Mouse (Mus musculus) adipose tissue, adult 10 weeks (tissue): ENCODE results near the gene Robo3. TPM values are rescaled to one million over a fixed set of nuclear protein-coding genes. Genes with fewer than 3 reads are reported as not detected.

ENCODE experiments used
- polyA plus RNA-seq: library from polyadenylated mRNA; stranded (reverse); fragments of 350-450 nt; fragmentation: Illumina TruSeq; extraction: RNeasy Lipid Tissue Mini Kit (QIAGEN cat#74804); gene quantifications from one replicate; pipeline ENCODE4 v1.2.3, GENCODE M21; 2014; ENCODE audit warnings: low read depth, low replicate concordance

Robo3 gene
- 0.20 TPM for polyA plus RNA-seq

DNA sequence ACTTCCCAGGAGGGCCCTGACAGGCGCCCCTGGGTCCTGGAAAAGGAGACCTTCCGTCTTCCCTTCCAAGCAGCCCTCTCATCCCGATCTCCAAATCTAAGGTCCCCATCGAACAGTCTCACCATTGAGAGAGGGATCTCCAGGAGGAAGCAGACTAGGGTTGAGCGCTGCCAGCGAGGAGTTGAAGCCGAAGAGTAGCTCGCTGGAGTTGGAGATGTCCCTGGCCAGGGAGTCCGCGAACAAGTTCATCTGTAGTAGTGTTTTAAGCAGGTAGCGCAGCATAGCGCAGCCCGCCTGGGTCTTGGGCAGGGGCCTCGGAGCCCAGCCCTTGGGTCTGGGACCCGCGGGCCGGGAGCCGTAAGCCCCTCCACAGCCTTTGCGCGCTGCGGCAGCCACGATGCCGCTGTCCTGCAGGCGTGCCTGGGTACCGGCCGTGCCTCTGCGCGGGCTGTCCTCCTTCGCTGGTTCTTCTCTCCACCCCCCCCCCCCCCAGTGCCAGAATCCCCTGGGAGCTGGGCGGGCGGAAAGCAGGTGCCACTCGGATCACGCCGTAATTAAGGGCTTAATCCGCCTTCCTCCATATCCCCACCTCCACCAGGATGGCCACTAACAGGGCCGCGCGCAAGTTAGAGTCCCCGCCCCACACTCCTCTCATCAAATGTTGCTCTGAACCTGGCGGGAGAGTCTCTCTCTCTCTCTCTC, at the start of gene Robo3:
TSS of gene Robo3 (minus strand) at position 527 of the 702 bp plus-strand sequence.

DNA sequence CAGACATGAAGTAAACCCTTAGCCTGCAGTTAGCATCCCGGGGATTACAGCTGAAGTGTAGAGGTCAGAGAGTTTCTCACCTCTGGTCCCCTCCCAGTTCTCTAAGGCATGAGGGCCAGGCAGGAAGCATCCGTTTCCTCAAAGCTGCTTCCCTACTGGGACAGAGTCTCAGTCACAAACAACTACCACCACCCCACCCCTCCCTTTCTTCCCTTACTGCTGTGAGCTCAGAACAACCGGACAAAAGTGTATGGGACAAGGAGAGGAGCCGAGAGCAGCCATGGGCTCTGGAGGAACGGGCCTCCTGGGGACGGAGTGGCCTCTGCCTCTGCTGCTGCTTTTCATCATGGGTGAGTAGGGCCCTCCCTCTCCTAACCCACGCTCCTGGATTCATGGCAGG, 31.2 kb downstream of the Robo3 start, which contains the start of gene Robo4:
TSS of gene Robo4 (plus strand) at position 96 of the 400 bp plus-strand sequence.

DNA sequence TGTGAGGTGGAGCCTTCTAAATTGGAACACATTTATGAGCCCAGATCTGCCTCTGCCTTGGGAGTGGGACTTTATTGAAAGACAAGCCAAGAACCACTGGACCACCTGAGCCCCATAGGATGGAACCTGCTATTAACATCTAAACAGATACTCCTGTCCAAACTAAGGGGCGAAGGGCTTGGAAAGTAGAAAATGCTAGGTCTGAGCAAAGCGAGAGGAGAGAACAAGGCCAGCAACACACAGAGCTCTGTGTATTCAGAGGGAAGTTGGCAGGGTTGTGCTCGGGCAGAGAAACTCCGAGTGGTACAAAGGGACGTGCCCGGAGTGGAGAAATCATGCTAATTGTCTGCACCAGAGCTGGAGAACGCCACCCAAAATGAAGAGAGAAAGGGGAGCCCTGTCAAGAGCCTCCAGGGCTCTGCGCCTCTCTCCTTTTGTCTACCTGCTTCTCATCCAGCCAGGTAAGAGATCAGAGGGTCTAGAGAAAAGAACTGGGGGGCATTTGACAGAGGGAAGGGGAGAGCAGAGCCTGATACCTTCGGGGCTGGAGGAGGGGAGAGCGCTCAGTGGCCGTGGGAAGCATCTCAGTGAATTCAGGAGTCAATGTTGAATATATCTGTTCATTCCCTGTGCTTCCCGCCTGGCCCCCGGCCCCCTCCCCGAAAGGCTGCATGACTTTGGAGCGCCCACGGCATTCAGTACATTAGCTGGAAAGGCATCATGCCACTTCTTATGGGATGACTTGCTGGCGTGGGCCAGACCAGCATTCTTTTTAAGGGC, 65.6 kb downstream of the Robo3 start, which contains the start of gene Hepacam:
TSS of gene Hepacam (plus strand) at position 51 of the 780 bp plus-strand sequence.

Other genes with a start within 250 kb of the Robo3 start
- 8.0 TPM for gene Tmem218, start 225.0 kb downstream of the Robo3 start, polyA plus RNA-seq
- 3.2 TPM for gene Slc37a2, start 177.5 kb downstream of the Robo3 start, polyA plus RNA-seq
- 1.3 TPM for gene Ccdc15, start 84.8 kb downstream of the Robo3 start, polyA plus RNA-seq
- gene Hepacam, start 65.9 kb downstream of the Robo3 start, polyA plus RNA-seq: 0.82 TPM
- 18.7 TPM for gene Robo4, start 31.3 kb downstream of the Robo3 start, polyA plus RNA-seq
- gene Msantd2, start 56.1 kb upstream of the Robo3 start, polyA plus RNA-seq: 23.1 TPM
- 53.7 TPM for gene Esam, start 94.8 kb upstream of the Robo3 start, polyA plus RNA-seq
- gene Vsig2, start 106.0 kb upstream of the Robo3 start, polyA plus RNA-seq: 14.4 TPM
- gene Nrgn, start 119.7 kb upstream of the Robo3 start, polyA plus RNA-seq: 21.5 TPM
- 19.3 TPM for gene Siae, start 122.5 kb upstream of the Robo3 start, polyA plus RNA-seq
- gene Spa17, start 180.5 kb upstream of the Robo3 start, polyA plus RNA-seq: 56.0 TPM
- gene Tbrg1, start 224.1 kb upstream of the Robo3 start, polyA plus RNA-seq: 84.2 TPM
- not detected for gene Panx3, start 236.0 kb upstream of the Robo3 start, polyA plus RNA-seq